Mouse (Mus musculus) induced T-regulatory cell, adult 2 months (primary cell): ENCODE data around the gene March10.

Experiments
- DNase-seq: peaks from one replicate; pipeline ENCODE4 v3.0.0-alpha.2; 2012; ENCODE audit warnings: low read depth

The March10 gene

DNA sequence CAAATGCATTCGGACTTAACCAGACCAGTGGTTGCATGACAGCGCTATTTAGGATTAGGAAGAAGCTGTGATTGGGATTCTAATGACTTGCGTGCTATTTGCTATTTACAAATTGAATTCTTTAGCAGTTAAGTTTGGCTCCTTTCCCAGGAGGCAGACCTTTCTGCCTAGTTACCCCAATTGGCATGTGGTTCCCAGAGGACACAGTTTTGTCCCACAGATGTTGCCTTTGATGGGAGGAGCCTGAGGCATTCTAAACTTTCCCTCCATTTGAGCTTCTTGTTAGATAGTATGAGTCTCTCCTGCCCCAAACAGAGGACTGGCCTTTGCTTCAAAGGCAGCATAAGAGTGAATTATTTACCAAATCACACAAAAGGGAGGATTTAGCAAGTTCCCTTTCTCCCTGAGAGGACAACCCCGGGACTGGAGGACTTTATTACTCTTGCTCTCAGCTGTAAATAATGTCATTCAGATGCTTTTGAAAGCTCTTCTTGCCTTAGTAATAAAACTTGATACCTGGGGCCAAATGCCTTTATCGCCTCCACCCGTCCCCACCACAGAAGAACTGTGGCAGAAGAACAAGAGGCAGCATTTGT lies 48.6 kb downstream of the March10 start:
- no peak for DNase-seq

DNA sequence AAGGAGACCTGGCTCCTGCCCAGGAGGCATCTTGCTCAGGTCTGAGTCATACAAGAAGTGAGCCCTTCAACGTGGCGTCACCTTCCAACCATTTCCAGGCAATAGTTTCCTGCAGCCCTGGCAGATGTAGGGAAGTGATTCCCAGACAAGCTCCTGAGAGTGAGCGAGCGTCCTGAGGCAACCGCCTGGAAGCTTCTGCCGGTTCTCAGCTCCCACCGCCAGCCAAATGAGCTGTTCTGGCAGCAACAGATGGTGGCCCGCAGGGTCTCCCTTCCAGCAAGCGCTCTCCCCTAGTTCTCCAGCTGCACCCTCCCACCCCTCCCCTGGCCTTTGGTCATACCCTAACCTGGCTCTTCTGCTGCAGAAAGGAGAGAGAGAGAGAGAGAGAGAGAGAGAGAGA lies 54.2 kb downstream of the March10 start:
- DNase-seq, result no peak

DNA sequence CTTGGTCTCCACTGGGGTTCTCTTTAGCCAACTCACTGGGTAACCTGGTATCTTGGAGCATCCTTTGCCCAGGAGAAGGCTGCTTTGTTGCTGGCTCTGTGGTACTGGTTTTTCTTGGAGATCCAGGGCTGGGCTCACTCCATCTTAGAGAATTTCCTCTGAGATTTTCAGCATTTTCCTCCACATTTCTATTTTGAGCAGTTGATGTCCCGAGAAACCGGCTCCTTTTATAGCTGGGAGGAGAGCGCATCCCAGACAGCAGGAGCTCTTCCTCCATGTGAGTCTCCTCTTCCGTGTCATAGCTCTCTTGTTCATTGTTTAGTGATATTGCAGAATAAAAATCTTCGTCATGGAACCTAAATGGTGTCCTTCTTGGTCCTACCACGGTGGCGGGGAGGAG lies 66.2 kb downstream of the March10 start:
- no peak for DNase-seq

DNA sequence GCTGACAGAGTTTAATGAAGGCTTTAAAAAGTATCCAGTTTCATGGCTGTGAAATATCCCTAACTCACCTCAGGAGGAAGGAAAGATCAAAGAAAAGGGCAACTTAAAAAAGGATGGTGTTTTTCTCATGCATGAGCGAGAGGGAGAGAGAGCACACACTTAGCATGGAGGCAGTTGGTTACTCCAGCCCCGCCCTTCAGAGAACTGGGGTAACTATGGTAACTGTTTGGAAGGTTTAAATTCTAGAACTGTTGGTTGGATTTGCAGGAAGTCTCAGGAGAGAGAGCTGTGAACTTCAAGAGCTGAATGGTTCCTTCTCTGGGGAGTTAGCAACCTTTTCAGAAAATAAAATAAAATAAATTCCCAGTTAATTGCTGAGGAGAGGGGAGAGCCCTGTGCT lies 67.9 kb downstream of the March10 start:
- DNase-seq, result no peak

DNA sequence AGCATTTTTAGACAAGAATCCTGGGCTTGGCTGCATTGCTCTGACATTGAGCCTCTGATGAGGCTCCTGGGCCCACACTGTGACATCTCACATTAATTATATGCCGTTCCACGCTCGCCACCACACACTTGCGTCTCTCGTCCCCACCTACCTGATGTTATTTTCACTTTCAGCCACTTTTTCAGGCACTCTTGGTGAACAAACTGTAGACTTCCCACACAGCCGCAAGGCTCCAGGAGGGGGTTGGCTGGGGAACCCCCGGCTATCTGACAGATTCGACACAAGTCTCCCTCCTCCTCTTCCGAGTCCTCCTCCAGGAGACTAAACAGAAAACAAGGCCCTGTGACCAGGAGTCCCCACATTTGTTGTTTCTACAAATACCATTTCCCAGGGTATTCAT lies 71.3 kb downstream of the March10 start:
- DNase-seq, result no peak

DNA sequence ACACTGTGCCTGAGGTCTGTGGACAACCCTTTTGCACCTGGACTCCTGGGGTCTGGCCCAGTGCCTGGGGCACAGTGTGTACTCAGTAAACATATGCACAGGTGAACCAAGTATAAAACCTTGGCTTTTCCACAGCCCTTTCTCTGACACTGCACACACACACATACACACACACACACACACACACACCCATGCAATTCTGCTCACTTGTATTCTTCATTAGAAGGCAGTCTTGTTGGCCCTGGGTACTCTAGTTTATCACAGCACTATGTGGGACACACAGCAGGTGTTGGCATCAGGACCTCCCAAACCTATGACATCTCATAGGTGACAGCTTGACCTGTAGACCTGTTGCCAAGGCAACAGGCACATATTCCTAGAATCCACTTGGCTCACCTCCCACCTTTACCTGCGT lies 80.7 kb downstream of the March10 start:
- DNase-seq, result no peak

DNA sequence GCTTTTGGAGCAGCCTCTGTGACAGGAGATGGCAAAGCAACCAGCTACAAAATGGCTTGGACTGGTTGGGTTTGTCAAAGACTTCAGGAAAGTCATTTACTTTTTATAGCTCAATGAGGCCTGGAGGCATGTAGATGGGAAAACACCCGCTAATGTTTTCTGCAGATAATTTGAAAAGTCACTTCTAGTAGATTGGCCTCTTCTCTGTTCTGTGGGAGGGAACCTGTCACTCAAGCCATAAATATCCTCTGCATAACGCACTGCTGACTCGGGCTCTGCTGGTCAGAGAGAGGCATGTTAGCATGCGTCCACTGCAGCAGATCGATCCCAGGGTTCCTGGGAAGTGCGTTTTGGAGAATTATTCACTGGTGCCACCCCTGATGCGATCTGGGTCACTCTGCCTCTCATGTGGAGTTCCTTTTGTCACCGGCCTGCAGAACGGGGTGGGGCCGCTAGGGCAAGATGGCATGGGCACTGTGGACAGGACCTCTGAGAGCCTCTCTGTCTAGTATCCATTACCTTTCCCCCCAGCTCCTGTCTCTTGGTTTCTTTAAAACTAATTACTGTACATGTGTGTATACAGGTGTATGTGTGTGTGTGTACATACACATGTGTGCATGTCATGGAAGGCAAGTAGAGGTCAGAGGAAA lies 81.9 kb downstream of the March10 start:
- no peak for DNase-seq

DNA sequence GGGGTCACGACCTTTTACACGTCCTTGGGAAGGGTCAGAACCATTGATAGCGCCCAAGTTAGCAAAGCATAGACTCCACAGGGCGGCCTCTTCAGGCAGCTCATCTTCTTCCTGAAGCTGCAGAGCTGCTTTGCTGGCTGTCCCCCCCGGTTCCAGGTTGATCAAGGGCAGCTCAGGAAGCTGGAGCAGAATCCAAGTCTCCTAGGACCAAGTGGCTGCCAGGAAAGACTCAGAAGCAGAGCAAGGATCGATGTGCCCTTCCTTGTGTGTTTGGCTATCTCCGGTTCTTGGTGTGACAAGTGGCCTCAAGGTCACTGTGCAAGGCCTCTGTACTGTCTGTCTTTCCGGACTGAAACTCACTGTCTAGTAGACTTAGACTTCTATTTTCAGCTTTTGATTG lies 82.7 kb downstream of the March10 start:
- DNase-seq, result no peak

DNA sequence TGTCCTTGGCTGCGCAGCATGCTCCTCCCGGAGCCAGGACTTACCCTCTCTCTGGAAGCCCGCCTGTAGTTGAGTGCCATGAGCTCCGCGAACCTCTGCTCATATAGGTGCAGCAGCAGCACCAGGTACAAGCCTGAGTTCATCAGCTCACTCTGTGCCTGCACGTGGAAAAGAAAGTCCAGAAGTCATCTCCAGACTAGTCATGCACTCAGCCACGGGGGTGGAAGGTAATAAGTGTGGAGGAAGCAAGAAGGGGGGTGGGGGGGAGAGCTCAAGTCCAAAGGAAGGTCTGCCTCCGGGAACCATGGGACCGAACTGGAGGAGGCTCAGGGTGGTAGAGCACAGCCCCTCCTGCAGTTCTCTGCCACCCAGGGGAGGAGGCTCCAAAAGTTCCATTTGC lies 84.7 kb downstream of the March10 start:
- DNase-seq, result no peak

DNA sequence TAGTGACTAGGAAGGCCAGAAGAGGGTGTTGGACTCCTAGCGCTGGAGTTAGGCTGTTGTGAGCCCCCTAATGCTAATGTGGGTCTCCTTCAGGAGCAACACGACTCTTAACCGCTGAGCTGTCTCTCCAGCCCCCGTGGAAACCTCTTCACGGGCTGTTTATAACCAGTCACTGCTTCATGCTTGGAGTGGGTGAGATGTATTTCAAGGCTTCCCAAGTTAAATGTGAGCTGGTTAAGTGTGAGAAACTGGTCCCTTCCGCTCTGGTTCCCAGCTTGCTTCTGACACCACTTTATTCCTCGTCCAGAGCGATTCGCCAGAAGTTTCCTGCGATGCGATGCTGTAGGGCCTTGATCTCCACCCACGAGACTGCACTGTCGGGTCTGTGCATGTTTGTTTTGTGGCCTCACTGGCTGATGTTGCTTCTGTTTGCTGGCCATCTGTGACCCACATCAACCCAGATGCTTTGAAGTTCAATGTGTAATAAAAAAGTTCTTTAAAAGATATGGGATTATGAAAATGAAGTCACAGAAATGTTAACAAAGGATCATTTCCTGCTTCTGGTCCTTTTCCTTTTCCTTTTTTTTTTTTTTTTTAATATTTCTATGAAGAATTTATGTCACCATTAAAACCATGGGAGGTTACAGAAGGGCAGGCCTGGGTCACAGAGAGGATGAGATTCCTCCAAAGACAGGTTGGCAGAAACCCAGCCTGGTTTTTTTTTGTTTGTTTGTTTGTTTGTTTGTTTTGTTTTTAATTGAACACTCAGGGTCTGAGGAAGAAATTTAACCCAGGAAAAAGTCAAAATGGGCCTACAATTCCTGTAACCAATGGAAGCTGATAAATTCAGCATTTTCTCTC lies 86.8 kb downstream of the March10 start:
- DNase-seq, result no peak

DNA sequence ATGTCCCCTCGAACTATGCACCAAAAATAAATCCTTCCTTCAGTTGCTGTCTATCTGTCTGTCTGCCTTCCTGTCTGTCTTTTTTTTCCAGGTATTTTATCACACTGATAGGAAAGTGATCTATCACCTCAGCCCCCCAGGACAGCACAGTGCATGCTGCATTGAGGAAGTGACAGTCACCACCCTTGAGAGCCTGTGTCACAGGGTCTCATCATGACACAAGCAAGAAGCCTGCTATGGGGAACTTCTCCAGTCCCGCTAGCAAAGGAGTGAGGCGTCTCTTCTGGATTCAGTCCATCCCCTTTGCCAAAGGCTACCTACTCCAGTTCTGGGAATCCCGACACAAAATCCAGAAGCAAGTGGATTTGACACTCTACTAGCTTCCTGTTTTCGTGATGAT lies 87.7 kb downstream of the March10 start:
- no peak for DNase-seq

DNA sequence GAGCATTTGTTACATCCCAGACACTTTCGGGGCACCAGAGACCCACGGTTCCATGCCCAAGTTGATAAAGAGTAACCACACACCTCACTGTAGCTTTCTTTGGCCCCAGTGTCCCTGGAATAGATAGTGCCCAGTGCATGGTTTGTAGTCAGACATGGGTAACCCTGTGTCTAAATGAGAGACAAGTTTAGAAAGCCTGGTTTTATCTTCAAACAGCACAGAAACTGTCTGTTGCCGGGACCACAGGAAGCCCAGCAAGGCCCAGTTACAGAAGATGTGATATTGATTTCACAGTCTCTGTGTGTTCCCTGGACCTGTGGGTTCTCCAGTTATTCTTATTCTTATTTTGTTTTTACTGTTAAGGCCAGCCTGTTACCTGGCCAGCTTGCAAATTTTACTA lies 89.4 kb downstream of the March10 start:
- no peak for DNase-seq

DNA sequence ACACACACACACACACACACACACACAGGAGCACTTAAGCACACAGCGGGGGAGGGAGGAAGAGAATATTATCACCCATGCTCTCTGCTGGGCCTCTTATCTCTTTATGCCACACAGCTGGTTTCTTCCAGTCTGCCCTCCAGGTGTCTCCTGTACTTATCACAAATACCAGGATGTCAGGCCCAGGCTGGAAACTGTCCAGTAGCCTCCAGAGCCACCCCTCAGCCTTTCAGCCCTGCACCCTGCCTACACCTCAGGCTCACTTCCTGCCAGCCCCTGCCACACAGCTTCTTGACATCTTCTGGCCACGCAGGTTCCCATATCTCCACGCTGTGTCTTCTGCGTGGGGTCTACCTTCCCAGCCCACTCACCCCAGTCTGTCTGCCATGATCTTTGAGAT lies 90.5 kb downstream of the March10 start:
- DNase-seq, result no peak

DNA sequence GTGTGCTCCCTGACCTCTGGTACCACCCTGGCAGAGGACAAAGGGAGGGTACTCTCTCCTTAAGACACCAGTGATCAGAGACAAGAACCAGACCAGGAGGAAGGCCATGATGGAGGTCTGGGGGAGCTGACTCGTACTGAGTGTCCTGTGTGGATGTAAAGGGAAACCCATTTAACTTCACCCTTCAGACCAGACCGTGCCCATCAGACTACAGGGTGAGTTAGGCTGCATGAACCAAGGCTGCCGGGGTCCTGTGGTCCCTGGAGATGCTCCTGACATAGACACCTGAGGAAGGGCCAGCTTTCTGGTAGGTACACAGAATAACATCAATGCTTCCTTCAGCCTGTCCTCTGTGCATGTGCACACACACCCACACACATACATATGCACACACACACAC lies 90.9 kb downstream of the March10 start:
- DNase-seq, result no peak

DNA sequence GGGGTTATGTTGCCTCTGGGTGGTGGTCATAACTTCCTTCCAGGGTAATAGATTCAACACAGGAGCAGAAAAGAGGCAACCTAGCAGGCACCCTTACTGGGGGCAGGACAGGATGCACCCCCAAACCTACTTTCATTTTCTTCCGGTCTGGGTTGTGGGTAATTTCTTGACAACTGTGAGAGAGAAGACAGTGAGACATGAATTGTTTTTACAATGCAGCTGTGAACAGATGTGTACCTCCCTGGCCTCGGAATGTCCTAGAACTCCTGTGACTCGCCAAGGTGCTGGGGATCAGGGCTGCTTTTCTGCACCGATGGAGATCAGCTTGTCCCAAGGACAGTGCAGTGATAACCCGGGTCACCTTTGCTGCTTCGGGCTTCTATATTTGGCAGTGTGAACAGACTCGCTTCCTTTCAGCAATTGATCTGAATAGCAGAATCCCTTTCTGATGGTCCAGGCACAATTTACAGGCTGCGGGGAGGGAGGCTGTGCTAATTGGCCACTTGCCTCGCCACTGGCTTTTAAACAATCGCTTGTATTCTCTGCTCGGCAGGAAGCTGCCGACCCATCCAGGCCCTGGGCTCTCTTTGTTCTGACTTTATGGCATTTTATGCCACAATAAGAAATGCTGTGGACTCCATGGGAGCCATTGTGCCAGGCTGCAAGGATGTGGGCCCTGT lies 92.0 kb downstream of the March10 start:
- DNase-seq, result peak; percentile 21

DNA sequence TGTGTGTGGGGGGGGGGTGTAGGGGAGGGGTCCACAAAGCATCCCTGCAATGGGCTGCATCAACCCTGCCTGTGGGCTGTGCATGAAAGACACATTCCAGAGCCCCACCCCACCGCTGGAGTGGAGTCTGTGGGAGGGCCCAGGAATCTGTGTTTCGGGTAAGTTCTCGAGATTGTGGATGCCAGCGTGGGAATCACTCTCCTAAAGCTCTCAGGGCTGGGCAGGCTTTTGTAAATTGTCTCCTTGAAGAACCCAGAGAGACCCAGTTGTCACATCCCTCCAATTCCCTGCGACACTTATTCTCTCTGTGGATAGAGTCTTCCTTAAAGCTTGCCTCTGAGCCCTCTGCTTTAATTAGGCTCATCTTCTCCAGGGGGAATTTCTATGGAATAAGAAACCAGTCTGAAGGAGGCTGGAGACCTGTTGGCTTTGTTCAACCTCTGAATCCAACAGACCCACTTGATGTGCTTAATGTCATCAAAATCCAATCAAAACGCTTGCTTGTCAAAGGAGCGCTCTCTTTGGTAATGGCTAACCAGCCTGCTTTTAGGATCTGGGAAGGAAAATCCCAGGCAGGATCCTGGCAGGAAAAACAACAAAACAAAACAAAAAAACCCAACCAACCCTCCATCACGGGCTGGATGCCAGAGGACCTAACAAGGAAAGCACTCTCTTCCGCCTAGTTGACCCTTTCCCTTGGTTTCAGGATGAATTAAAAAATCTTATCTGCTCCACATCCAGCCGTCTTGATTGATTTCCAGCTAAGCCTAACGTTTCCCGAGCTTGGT lies 92.7 kb downstream of the March10 start:
- peak; percentile 6 for DNase-seq

DNA sequence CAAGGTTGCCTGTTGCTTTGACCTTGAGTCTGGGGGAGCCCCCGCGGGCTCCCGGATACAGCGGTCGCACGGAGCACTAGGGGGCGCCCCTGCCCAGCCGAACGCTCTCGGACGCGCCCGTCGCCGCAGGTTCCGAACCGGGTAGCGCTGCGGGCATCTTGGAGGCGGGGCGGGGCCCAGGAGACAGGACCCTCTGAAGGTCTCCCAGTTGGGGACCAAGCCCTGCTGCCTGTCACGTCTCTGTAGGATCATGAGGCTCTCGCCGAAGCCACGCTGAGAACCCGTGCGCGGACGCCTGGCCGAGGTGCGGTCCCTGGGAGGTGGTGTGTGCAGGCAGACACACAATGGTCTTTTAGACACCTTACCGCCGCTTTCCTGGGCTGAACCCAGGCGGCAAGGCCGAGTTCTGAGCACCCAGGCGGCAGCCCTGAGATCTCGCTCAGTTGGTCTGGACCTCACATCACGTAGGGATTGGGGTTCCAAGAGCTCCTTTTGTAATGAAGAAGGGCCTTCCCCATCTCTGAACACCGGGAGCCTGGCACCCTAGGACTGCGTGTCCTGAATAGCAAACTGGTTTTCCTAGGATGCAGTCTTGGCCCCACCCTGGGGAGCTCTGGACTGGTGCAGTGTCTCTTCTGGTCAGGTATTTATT lies 93.5 kb downstream of the March10 start:
- DNase-seq, result peak; percentile 72

DNA sequence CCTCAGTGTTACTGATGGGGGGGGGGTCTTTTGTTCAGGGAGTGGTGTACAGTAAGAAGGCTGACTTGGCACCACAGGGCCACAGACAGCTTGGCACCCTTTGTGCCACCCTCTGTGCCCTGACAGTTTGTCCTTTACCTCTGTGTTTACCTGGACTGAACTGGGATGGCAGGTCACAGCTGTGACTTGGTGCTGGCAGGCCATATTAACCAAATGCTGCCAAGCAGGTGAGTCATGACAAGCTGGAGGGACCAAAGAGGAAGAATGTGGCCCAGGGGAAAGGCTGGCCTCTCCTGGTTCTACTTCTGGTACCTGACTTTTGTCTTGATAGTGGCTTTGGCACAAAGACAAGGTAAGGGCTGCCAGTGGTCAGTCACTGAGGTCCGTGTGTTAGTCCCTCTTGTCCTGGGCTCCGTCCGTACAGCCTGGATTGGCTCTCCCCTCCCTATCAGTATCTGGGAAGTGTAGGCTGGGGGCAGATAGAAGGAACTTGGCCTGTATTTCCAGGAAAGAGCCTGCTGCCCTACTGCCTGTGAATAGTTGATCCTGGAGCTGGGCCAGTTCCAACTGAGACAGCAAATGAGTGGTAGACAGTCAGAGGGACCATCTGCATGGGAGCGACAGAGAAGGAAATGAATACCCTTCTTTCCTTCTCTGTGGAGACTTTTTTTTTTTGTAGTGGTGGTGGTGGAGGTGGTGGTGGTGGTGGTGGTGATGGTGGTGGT lies 94.3 kb downstream of the March10 start:
- no peak for DNase-seq

DNA sequence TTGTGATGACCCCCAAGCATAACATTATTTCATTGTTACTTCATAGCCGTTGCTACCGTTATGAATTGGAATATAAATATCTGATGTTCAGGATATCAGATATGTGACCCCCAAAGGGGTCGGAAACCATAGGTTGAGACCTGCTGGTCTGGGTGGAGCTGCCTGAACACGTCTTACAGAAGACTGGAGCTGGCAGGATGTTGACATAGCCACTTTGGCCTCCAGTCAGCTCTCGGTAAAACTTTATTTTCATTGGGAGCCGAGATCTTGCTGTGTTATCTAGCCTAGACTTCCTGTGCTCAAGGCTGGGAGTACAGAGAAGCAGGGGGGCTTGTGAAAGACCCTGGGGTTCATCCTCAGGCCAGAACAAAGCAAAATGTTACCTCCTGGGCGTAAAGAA lies 100.2 kb downstream of the March10 start:
- no peak for DNase-seq

DNA sequence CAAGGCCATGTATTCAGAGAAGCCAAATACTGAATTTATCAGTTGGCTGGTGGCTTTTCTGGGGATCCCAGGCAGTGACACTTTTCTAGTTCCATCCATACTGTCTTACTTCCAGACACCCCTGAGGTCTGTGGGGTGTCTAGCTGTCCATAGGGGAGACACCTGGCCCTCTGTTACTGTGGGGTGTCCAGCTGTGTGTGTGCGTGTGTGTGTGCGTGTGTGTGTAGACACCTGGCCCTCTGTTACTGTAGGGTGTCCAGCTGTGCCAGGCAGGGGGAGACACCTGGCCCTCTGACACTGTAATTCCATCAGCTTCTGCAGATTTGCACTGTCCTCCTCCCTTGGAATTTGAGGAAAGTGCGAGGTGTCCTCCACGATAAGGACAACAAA lies 102.6 kb downstream of the March10 start:
- no peak for DNase-seq
